Mouse (Mus musculus) layer of hippocampus, adult 2 months (tissue): ENCODE measurements around the gene Crlf3. TPM values are rescaled to one million over a fixed set of nuclear protein-coding genes. Genes with fewer than 3 reads are reported as not detected.

Source experiments
- DNase-seq, 2 experiments: peaks; one replicate each; pipeline ENCODE4 v3.0.0; 2022; ENCODE audit warnings: low spot score in 2 of 2
- H3K27ac ChIP-seq: fragments of 200-600 bp; 2 replicates; pipeline ENCODE4 v1.8.1; 2022
- H3K4me3 ChIP-seq: fragments of 200-600 bp; 2 replicates; pipeline ENCODE4 v1.8.1; 2022; ENCODE audit warnings: mild to moderate bottlenecking
- CTCF ChIP-seq: fragments of 200-600 bp; conservative IDR thresholded peaks from 2 replicates; pipeline ENCODE4 v1.8.1; 2022; ENCODE audit warnings: antibody characterized with exemption, mild to moderate bottlenecking, moderate library complexity
- long read RNA-seq, 2 experiments: library from polyadenylated mRNA; stranded (forward); transcript quantifications; one replicate each; pipeline ENCODE4 v2.0.0; 2021; ENCODE audit warnings: borderline mapping rate in 2 of 2
- total RNA-seq, 2 experiments: library from RNA; stranded (reverse); gene quantifications; 2 replicates each; pipeline ENCODE4 v1.2.3; 2021

The Crlf3 gene
- total RNA-seq = 10 to 100 TPM; 25.7 to 26.2 TPM
- long read RNA-seq, experiment 1, transcript Crlf3-201 (8 exons, 2,396 nt) = major isoform, 10 of 12 reads
- long read RNA-seq, experiment 1, partial matches to known transcripts = 0 of 12 reads
- long read RNA-seq, experiment 1, other reads (novel, unspliced or antisense) = 2 of 12 reads
- long read RNA-seq, experiment 2, transcript Crlf3-201 (8 exons, 2,396 nt) = major isoform, 11 of 16 reads
- long read RNA-seq, experiment 2, partial matches to known transcripts = 1 of 16 reads
- long read RNA-seq, experiment 2, other reads (novel, unspliced or antisense) = 2 of 16 reads

DNA sequence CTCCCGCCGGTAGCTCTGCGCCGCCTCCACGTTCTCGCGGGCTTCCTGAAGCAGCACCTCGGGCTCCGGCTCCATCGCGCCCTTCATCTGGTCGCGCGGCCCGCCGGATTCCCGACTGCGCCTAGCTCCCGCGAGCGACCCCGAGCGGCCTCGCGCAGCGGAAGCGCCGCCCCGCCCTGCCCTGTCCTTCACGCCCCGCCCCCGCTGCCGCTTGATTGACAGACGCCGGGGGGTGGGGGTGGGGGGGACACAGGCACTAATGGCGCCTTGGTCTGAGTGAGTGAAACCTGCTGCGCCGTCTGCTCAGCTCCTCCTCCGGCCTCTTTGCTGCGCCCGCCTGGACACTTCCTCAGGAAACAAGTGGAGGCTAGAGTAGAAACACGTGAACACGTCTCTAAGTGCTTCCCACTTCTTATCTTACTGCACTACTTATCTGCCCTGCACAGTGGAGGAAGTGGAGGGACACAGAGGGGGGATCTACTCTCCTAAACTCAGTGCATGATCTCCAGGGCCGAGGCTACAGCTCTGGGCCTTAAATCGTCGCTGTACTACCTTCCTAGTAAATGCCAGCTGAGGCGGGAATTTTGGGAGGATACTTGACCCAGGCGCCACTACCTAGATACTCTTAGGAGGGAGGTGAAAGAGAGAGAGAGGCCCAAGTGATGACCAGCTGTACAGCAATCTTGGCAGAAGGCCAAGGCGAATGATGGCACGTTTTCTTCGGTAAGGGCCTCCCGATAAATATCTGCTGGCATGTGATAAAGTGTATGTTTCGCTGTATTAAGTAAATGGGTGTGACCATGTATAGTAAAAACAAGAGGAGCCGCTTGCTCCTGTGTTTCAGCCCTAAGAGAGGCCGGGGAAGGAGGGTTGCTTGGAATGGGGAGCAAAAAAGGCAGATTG, at the start of gene Crlf3:
Crlf3 (minus strand) TSS at position 166 of the 903 bp plus-strand sequence.
- TF ChIP-seq CTCF = peak; percentile 52
- peak; percentile 84 to 89 for DNase-seq
- Histone ChIP-seq H3K27ac (peak within 1 kb of the TSS; percentile 97), H3K4me3 (peak within 1 kb of the TSS; percentile 90)

- 0 out of 2 replicates have a peak, but pooled peaks have one; percentile 3 for TF ChIP-seq CTCF
- no peak overlapping the region for H3K27ac ChIP-seq
- DNase-seq = no peak
- no peak overlapping the region for H3K4me3 ChIP-seq
Measured at GRCm38 (mm10) chr11:80116411-80116810, 35.6 kb upstream of the Crlf3 start.

GRCm38 (mm10) chr11:80104407-80104806, 23.6 kb upstream of the Crlf3 start:
- no peak for DNase-seq
- Histone ChIP-seq H3K27ac (no peak overlapping the region), H3K4me3 (no peak overlapping the region)
- no peak for TF ChIP-seq CTCF

DNA sequence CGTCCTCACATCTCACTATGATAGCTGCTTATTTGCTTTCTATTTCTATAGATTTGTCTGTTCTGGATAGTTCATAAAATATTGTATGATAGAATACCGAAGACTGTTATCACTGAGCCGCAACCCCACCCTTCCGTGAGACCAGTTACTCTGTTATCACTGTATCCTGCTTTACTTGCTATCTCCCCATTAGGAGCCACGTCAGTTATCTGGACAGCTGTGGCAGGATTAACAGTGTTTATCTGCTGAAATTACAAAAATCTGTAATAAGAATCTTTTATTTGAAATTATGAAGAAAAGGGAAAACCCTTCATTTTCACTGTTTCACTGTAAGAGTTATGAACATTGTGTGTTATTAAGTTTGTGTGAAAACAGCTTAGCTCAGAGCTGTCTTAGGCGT, 20.5 kb upstream of the Crlf3 start:
- Histone ChIP-seq H3K4me3 (no peak overlapping the region), H3K27ac (no peak overlapping the region)
- no peak for DNase-seq
- no peak for TF ChIP-seq CTCF

DNA sequence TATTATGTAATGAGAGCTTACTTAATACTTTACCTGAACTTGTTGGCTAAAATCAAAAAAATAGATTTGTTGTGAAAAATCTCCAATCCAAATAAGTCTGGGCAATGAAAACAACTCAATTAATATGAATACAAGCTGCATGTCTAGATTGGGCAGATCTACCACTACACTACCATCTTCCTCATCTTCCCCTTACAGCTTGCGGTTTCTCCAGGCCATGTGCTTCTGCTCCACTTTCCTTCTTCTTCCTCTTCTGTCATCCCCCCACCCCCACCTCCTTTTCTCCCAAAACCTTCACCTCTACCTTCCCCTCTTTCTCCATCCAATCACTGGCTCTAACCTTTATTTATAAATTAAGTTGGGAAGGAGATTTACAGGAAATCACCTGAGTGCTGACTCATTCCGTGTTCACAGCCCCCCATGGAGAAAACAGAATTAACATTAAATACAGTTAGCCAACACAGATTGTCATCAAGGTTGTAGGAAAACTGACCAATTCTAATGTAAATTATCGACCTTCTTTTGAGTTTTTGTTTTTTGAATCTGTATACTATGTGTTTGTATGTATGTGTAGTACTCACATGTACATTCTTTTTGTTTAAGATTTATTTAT, 17.8 kb upstream of the Crlf3 start:
- no peak for TF ChIP-seq CTCF
- DNase-seq = no peak
- Histone ChIP-seq H3K27ac (no peak overlapping the region), H3K4me3 (no peak overlapping the region)

DNA sequence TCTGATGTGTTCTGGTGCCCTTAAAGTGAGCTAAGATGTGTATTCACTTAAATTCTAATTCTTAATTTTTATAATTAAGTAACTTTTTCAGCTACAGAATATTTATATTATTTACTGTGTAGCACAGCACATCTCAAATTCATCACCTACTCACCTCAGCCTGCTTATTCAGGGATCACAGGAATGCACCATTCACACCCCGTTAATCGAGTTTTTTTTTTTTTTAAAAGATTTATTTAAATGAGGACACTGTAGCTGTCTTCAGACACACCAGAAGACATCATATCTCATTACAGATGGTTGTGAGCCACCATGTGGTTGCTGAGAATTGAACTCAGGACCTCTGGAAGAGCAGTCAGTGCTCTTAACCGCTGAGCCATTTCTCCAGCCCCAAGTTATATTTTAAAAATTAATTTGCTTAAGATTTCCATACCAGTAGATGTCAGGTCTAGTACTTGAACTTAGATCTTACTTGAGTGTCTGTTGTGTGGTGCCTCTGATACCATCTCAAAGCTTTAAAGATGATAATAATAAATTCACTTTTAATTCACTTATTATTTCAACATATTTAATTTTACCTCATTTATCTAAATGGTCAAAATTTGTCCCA, 9.9 kb upstream of the Crlf3 start:
- Histone ChIP-seq H3K4me3 (no peak overlapping the region), H3K27ac (no peak overlapping the region)
- no peak for TF ChIP-seq CTCF
- no peak for DNase-seq

DNA sequence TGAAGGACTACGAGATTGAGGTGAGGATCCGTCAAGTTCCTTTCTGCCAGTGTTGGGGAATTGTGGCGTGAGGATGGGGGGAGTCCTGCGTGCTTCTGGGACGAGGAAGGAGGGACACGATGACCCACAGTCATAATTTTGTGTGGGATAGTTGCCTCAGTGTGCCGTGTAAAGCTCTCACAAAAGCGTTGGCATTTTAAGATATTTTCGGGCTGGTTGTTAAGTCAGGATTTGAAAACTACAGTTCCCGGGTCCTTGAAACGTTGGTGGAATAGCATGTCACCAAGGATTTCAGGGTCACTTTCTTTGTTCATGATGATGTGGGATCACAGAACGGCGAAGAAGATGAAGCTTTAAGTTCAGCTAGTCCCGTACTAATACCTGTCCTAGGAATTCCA, 9.0 kb upstream of the Crlf3 start:
- H3K27ac ChIP-seq = no peak overlapping the region
- H3K4me3 ChIP-seq = peak overlapping the region; percentile 77
- TF ChIP-seq CTCF = no peak
- DNase-seq = no peak

DNA sequence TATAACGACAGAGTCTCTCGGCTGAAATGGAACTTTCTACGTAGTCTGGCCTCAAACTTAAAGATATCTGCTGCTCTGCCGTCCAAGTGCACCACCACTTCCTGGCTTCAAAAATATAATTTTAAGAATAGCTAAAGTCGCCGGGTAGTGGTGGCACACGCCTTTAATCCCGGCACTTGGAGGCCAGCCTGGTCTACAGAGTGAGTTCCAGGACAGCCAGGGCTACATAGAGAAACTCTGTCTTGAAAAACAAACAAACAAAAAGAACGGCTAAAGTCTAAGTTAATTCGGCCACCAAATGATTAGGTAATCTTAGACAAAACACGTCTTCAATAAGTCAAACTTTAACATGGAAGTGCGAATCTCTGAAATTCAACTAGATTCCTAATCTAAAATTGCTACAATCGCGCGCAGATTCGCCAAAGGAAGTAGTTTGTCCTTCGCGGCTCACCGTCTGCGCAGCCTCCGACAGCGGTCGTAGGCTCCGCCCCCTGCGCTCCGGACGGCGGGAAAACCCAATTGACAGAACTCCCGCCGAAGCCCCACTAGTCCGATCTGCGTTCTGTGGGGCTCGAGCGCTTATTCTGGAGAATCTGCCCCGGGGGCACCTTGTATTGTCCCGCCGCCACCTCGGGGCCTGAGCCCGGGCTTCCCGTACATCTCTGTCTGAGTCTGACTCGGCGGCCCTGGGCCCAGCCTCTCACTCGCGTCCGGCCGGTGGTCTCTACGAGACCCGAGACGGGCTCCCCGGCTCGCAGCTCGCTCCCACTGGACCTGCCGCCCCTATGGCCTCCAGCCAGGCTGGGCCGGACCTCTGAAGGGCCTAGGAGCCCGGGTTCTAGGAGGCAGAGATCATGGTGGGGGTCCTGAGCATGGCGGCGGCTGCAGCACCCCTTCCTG, 8.4 kb upstream of the Crlf3 start, which contains the start of gene Atad5:
Atad5 (plus strand) TSS at position 484 of the 900 bp plus-strand sequence.
- peak; percentile 81 to 89 for DNase-seq
- no peak for TF ChIP-seq CTCF
- H3K27ac ChIP-seq = peak within 1 kb of the TSS; percentile 11
- H3K4me3 ChIP-seq = peak within 1 kb of the TSS; percentile 77

- TF ChIP-seq CTCF = peak; percentile 88
- Histone ChIP-seq H3K27ac (no peak overlapping the region), H3K4me3 (no peak overlapping the region)
- DNase-seq = peak; percentile 78 to 82
Measured at GRCm38 (mm10) chr11:80086844-80087243, 6.1 kb upstream of the Crlf3 start.

DNA sequence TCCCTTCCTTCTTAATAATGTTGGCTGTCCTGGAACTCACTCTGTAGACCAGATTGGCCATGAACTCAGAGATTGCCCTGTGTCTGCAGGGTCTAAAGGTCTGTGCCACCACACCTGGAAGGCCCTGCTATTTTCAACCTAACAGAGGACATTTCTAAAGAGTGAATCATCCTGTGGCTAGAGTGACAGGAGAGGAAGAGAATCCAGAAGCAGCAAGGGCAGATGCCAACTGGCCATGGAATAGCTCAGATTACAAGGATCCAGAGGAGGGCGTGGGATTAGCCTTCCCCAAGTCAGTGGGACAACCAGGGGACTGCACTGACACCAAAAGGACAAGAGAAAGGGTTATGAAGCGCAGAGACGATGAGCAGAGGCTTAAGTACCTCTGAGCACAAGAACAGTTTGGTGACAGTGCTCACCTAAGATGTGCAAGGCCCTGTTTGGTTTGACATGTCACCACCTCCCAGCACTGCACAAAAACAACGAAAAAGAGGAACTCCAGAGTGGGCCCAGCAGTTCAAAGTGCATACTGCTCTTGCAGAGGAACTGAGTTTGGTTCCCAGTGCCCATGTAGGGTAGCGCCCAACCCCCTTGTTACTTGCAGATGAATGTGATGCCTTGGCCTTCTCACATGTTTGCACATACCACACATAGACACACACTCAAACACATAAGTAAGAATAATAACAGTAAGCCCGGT, 4.7 kb upstream of the Crlf3 start:
- no peak overlapping the region for H3K4me3 ChIP-seq
- no peak overlapping the region for H3K27ac ChIP-seq
- no peak for TF ChIP-seq CTCF
- DNase-seq = no peak

DNA sequence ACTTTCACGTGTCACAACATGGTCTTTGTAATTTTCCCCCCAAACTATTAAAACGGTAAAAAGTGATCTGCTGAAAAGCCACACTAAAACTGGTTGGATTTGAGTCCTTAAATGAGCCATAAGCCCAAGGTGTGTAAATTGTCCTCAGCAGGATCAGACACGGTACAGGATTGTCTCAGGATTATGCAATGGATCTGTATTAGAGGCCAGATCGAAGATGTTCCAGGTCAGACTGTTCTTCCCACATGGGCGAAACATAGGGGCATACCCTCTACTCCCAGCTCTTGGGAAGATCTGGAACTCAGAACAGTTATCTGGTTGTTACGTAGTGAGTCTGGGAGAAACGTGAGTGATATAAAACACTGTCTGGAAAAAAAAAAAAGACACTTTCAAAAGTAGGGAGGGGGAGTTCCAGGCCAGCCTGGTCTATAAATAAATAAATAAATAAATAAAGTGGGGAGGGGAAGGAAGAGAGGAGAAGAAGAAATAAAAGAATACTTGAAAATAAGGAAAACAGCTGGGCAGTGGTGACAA, 1.1 kb upstream of the Crlf3 start:
- no peak for DNase-seq
- no peak for TF ChIP-seq CTCF
- Histone ChIP-seq H3K27ac (peak overlapping the region; percentile 97), H3K4me3 (no peak overlapping the region)
